Mouse (Mus musculus) heart, adult 2 months (tissue): ENCODE results near the gene Ppp2r5c. TPM values are rescaled to one million over a fixed set of nuclear protein-coding genes. Genes with fewer than 3 reads are reported as not detected.
A peak's percentile ranks its signal among the peaks of the same experiment; 100 is the strongest.

Experiments
- DNase-seq, 2 experiments: peaks; one replicate each; pipeline ENCODE4 v3.0.0; 2021
- H3K27ac ChIP-seq: fragments of 200-600 bp; 2 replicates; pipeline ENCODE4 v1.8.1; 2022
- H3K27me3 ChIP-seq: fragments of 200-500 bp; 2 replicates; pipeline ENCODE4 v1.6.1; 2012; ENCODE audit warnings: mild to moderate bottlenecking, low read length, inconsistent platforms, mixed read lengths; ENCODE audit not compliant: control insufficient read depth, insufficient read depth
- H3K36me3 ChIP-seq: fragments of 200-500 bp; 2 replicates; pipeline ENCODE4 v1.6.1; 2012; ENCODE audit warnings: low read length, inconsistent platforms; ENCODE audit not compliant: control insufficient read depth, insufficient read depth
- H3K4me1 ChIP-seq: fragments of 200-500 bp; 2 replicates; pipeline ENCODE4 v1.6.1; 2011; ENCODE audit warnings: low read length; ENCODE audit not compliant: control insufficient read depth, insufficient read depth
- H3K4me3 ChIP-seq: fragments of 200-600 bp; 2 replicates; pipeline ENCODE4 v1.8.1; 2022
- H3K79me2 ChIP-seq: fragments of 200-500 bp; replicated peaks from 2 replicates; pipeline ENCODE4 v1.6.1; 2012; ENCODE audit warnings: mild to moderate bottlenecking, inconsistent platforms, low read length, moderate library complexity, mixed read lengths; ENCODE audit not compliant: control insufficient read depth, insufficient read depth
- H3K9ac ChIP-seq: fragments of 200-500 bp; 2 replicates; pipeline ENCODE4 v1.6.1; 2012; ENCODE audit warnings: low read depth, mild to moderate bottlenecking, control low read depth, inconsistent platforms, low read length, mixed read lengths
- CTCF ChIP-seq: fragments of 200-600 bp; IDR thresholded peaks from 2 replicates; pipeline ENCODE4 v1.8.1; 2022; ENCODE audit warnings: antibody characterized with exemption, mild to moderate bottlenecking, moderate library complexity
- EP300 ChIP-seq: fragments of 200-500 bp; IDR thresholded peaks from 2 replicates; pipeline ENCODE4 v1.6.1; 2011; ENCODE audit warnings: low read depth, low read length, control low read depth; ENCODE audit not compliant: insufficient read depth
- POLR2A ChIP-seq: fragments of 200-500 bp; IDR thresholded peaks from 2 replicates; pipeline ENCODE4 v1.6.1; 2011; ENCODE audit warnings: mild to moderate bottlenecking, low read depth, low read length, control low read depth; ENCODE audit not compliant: insufficient read depth
- WGBS: fragments of 180-500 bp; shearing (Covaris S2); methylation state at CpG from one replicate; pipeline ENCODE4 v1.1.7; 2018; 5-methylcytosine and 5-hydroxymethylcytosine counted together
- intact Hi-C: fragments of 180-260 bp; cut with DNase I; formaldehyde crosslinking; loops from one replicate; pipeline ENCODE4 v1.15.1; 2025
- polyA plus RNA-seq: library from polyadenylated mRNA; depleted of rRNA; stranded (reverse); fragments of >200 nt; gene quantifications from 2 replicates; pipeline ENCODE4 v1.2.3, GENCODE M21; 2012
- total RNA-seq, 2 experiments: library from RNA; stranded (reverse); gene quantifications; 2 replicates each; pipeline ENCODE4 v1.2.3; 2021

Gene Ppp2r5c
- total and polyA plus RNA-seq, 3 experiments, result 41.7 to 93.7 (median 90.9) TPM

DNA sequence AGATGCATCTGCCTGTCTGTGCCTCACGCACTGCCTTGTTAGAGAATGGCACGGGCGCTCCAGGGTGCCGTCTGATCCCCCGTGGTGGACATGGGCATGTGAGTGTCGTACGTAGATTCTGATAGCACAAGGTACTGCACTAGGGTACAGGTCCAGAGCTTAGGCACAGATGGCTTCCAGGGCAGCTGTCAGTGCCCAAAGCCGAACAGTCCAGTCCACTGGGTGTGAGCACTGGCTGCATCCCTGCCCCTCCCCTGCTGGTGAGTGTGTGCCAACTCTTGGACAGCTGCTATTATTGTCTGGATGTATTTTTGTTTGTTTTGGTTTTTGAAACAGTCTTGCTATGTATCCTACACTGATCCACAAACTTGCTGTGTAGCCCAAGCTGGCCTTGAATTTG is 68.8 kb downstream of the Ppp2r5c start:
- peak in 1 of 2 experiments; percentile 51 for DNase-seq
- Histone ChIP-seq H3K79me2 (peaks cover 16% of the 10 kb centered on the region), H3K27ac (no peak overlapping the region), H3K27me3 (no peaks in the 10 kb centered on the region), H3K9ac (no peak overlapping the region), H3K36me3 (no peaks in the 10 kb centered on the region), H3K4me1 (peaks cover 26% of the 10 kb centered on the region), H3K4me3 (no peak overlapping the region)
- WGBS, result 42% methylated on average over 8 of the region's 8 CpGs
- intact Hi-C loops, result no loop called here
- TF ChIP-seq EP300, result no peak
- peak; percentile 35 for TF ChIP-seq CTCF

- intact Hi-C loops, result no loop called here
- Histone ChIP-seq H3K4me1 (peaks cover 7% of the 10 kb centered on the region), H3K36me3 (no peaks in the 10 kb centered on the region), H3K9ac (no peak overlapping the region), H3K79me2 (peaks cover 14% of the 10 kb centered on the region), H3K27ac (no peak overlapping the region), H3K4me3 (no peak overlapping the region), H3K27me3 (no peaks in the 10 kb centered on the region)
- 72% methylated on average over 15 of the region's 15 CpGs for WGBS
- no peak for DNase-seq
- TF ChIP-seq CTCF, result no peak
Measured at GRCm38 (mm10) chr12:110520236-110520987, 73.5 kb downstream of the Ppp2r5c start.

GRCm38 (mm10) chr12:110523526-110523925 is 76.6 kb downstream of the Ppp2r5c start:
- Histone ChIP-seq H3K79me2 (peaks cover 12% of the 10 kb centered on the region), H3K27me3 (no peaks in the 10 kb centered on the region), H3K4me1 (peaks cover 2% of the 10 kb centered on the region; the same call in 1 of the 2 replicates), H3K4me3 (no peak overlapping the region), H3K27ac (no peak overlapping the region), H3K9ac (no peak overlapping the region), H3K36me3 (no peaks in the 10 kb centered on the region)
- 91% methylated on average over 5 of the region's 5 CpGs for WGBS
- intact Hi-C loops, result no loop called here
- no peak for TF ChIP-seq POLR2A
- no peak for TF ChIP-seq CTCF
- no peak for TF ChIP-seq EP300
- no peak for DNase-seq

- TF ChIP-seq POLR2A, result no peak
- no peak for TF ChIP-seq CTCF
- no peak for TF ChIP-seq EP300
- Histone ChIP-seq H3K27ac (no peak overlapping the region), H3K79me2 (peaks cover 6% of the 10 kb centered on the region), H3K4me3 (no peak overlapping the region), H3K9ac (no peak overlapping the region), H3K4me1 (peaks cover 3% of the 10 kb centered on the region), H3K36me3 (0 out of 2 replicates have a peak, but pooled peaks cover 3% of the 10 kb centered on the region), H3K27me3 (no peaks in the 10 kb centered on the region)
- 76% methylated on average over 6 of the region's 6 CpGs for WGBS
- DNase-seq, result no peak
- intact Hi-C loops, result no loop called here
Measured at GRCm38 (mm10) chr12:110532711-110533110, 85.8 kb downstream of the Ppp2r5c start.

- 0 out of 2 replicates have a peak, but pooled peaks cover 3% of the 10 kb centered on the region for H3K36me3 ChIP-seq
- no peak overlapping the region for H3K4me3 ChIP-seq
- H3K27me3 ChIP-seq, result no peaks in the 10 kb centered on the region
- intact Hi-C loops, result no loop called here
- 69% methylated on average over 2 of the region's 2 CpGs for WGBS
- peak overlapping the region; percentile 70 for H3K27ac ChIP-seq
- DNase-seq, result no peak
- no peak overlapping the region for H3K9ac ChIP-seq
- H3K4me1 ChIP-seq, result peaks cover 3% of the 10 kb centered on the region
- peaks cover 7% of the 10 kb centered on the region for H3K79me2 ChIP-seq
- TF ChIP-seq EP300, result no peak
- no peak for TF ChIP-seq POLR2A
- no peak for TF ChIP-seq CTCF
Measured at GRCm38 (mm10) chr12:110533151-110533550, 86.2 kb downstream of the Ppp2r5c start.

GRCm38 (mm10) chr12:110533832-110534231 is 86.9 kb downstream of the Ppp2r5c start:
- Histone ChIP-seq H3K27me3 (no peaks in the 10 kb centered on the region), H3K79me2 (peaks cover 7% of the 10 kb centered on the region), H3K4me3 (no peak overlapping the region), H3K36me3 (0 out of 2 replicates have a peak, but pooled peaks cover 3% of the 10 kb centered on the region), H3K4me1 (peaks cover 3% of the 10 kb centered on the region), H3K27ac (peak overlapping the region; percentile 70), H3K9ac (no peak overlapping the region)
- intact Hi-C loops, result loop anchor here (2.0 kb wide), 1 partner anchor 15 kb away; no protein-coding TSS in a partner anchor
- TF ChIP-seq POLR2A, result no peak
- no peak for TF ChIP-seq CTCF
- TF ChIP-seq EP300, result no peak
- WGBS, result 51% methylated on average over 3 of the region's 3 CpGs
- DNase-seq, result no peak
